Mouse (Mus musculus) midbrain, embryonic 14.5 days (tissue): ENCODE data around the gene Plekhg2. TPM values are rescaled to one million over a fixed set of nuclear protein-coding genes. Genes with fewer than 3 reads are reported as not detected.

Source experiments
- ATAC-seq: fragments of 200-750 bp; cut with Nextera tagmentation; 2 replicates; pipeline ENCODE4 v1.8.0; 2017; ENCODE audit warnings: moderate number of reproducible peaks, moderate library complexity; ENCODE audit not compliant: low FRiP score, low TSS enrichment
- DNase-seq: peaks from one replicate; pipeline ENCODE4 v3.0.0-alpha.2; 2015
- H3K27ac ChIP-seq: fragments of 300-500 bp; sonication (generic); replicated peaks from 2 replicates; pipeline ENCODE4 v1.5.1; 2014; ENCODE audit warnings: mild to moderate bottlenecking, low read depth, low read length, moderate library complexity
- H3K27me3 ChIP-seq: fragments of 300-500 bp; sonication (generic); 2 replicates; pipeline ENCODE4 v1.6.1; 2014; ENCODE audit warnings: low read length, control low read depth, mixed read lengths; ENCODE audit not compliant: control insufficient read depth, insufficient read depth
- H3K36me3 ChIP-seq: fragments of 300-500 bp; sonication (generic); 2 replicates; pipeline ENCODE4 v1.6.1; 2014; ENCODE audit warnings: low read length, control low read depth; ENCODE audit not compliant: control insufficient read depth, insufficient read depth
- H3K4me1 ChIP-seq: fragments of 300-500 bp; sonication (generic); 2 replicates; pipeline ENCODE4 v1.6.1; 2014; ENCODE audit warnings: mild to moderate bottlenecking, antibody characterized with exemption, low read length, control low read depth; ENCODE audit not compliant: control insufficient read depth, insufficient read depth
- H3K4me2 ChIP-seq: fragments of 300-500 bp; sonication (generic); 2 replicates; pipeline ENCODE4 v1.6.1; 2014; ENCODE audit warnings: mild to moderate bottlenecking, low read length, moderate library complexity
- H3K4me3 ChIP-seq: fragments of 300-500 bp; sonication (generic); replicated peaks from 2 replicates; pipeline ENCODE4 v1.5.1; 2014; ENCODE audit warnings: low read depth, low read length
- H3K9ac ChIP-seq: fragments of 300-500 bp; sonication (generic); replicated peaks from 2 replicates; pipeline ENCODE4 v1.6.1; 2014; ENCODE audit warnings: mild to moderate bottlenecking, low read length, moderate library complexity
- H3K9me3 ChIP-seq: fragments of 300-500 bp; sonication (generic); 2 replicates; pipeline ENCODE4 v1.6.1; 2016; ENCODE audit warnings: low read length, control low read depth, mixed read lengths; ENCODE audit not compliant: control insufficient read depth
- WGBS: fragments of 180-500 bp; shearing (Covaris S2); extraction: QIAGEN DNeasy Blood & Tissue Kit; methylation state at CpG from one replicate; pipeline ENCODE4 v1.1.7; 2014; 5-methylcytosine and 5-hydroxymethylcytosine counted together
- polyA plus RNA-seq: library from polyadenylated mRNA; unstranded; fragments of >200 nt; fragmentation: Nextera tagmentation; extraction: Ambion mirVana; gene quantifications from 2 replicates; pipeline ENCODE4 v1.2.1, GENCODE M21; 2014

The Plekhg2 gene
- polyA plus RNA-seq, 1 experiment from 2014 or later = 22.9 TPM

GRCm38 (mm10) chr7:28355221-28355620, 17.2 kb downstream of the Plekhg2 start:
- Histone ChIP-seq H3K4me3 (no peak overlapping the region), H3K9ac (no peak overlapping the region), H3K27me3 (no peaks in the 10 kb centered on the region), H3K9me3 (no peaks in the 10 kb centered on the region), H3K4me2 (no peak overlapping the region), H3K36me3 (peaks cover 33% of the 10 kb centered on the region), H3K4me1 (peaks cover 16% of the 10 kb centered on the region), H3K27ac (no peak overlapping the region)
- no peak for ATAC-seq
- WGBS = 94% methylated on average over 3 of the region's 3 CpGs
- DNase-seq = no peak

GRCm38 (mm10) chr7:28354596-28354995, 17.8 kb downstream of the Plekhg2 start:
- 92% methylated on average over 3 of the region's 3 CpGs for whole genome bisulfite sequencing

GRCm38 (mm10) chr7:28354113-28354581, 18.3 kb downstream of the Plekhg2 start:
- 86% methylated on average over 3 of the region's 3 CpGs for WGBS
- H3K27ac ChIP-seq = no peak overlapping the region

More at GRCm38 (mm10) chr7:28354596-28354995, 17.8 kb downstream of the Plekhg2 start:
- no peak for DNase-seq
- Histone ChIP-seq H3K27me3 (no peaks in the 10 kb centered on the region), H3K27ac (no peak overlapping the region), H3K4me1 (peaks cover 20% of the 10 kb centered on the region), H3K9ac (no peak overlapping the region), H3K4me3 (no peak overlapping the region), H3K4me2 (no peak overlapping the region), H3K36me3 (peaks cover 27% of the 10 kb centered on the region), H3K9me3 (no peaks in the 10 kb centered on the region)
- no peak for ATAC-seq

GRCm38 (mm10) chr7:28353267-28353666, 19.1 kb downstream of the Plekhg2 start:
- DNase-seq (no peak), ATAC-seq (no peak)
- H3K9me3 ChIP-seq = no peaks in the 10 kb centered on the region
- H3K27me3 ChIP-seq = no peaks in the 10 kb centered on the region
- no peak overlapping the region for H3K9ac ChIP-seq
- no peak overlapping the region for H3K4me2 ChIP-seq
- no peak overlapping the region for H3K27ac ChIP-seq
- peaks cover 19% of the 10 kb centered on the region for H3K4me1 ChIP-seq
- 97% methylated on average over 2 of the region's 2 CpGs for WGBS
- no peak overlapping the region for H3K4me3 ChIP-seq
- peaks cover 27% of the 10 kb centered on the region for H3K36me3 ChIP-seq

More at GRCm38 (mm10) chr7:28354113-28354581, 18.3 kb downstream of the Plekhg2 start:
- peaks cover 27% of the 10 kb centered on the region for H3K36me3 ChIP-seq
- ATAC-seq = no peak
- H3K27me3 ChIP-seq = no peaks in the 10 kb centered on the region
- DNase-seq = no peak
- no peaks in the 10 kb centered on the region for H3K9me3 ChIP-seq
- H3K4me1 ChIP-seq = peaks cover 20% of the 10 kb centered on the region
- no peak overlapping the region for H3K4me2 ChIP-seq
- H3K4me3 ChIP-seq = no peak overlapping the region
- no peak overlapping the region for H3K9ac ChIP-seq

- no peaks in the 10 kb centered on the region for H3K9me3 ChIP-seq
- H3K36me3 ChIP-seq = peaks cover 27% of the 10 kb centered on the region
- H3K27ac ChIP-seq = no peak overlapping the region
- ATAC-seq = no peak
- 44% methylated on average over 4 of the region's 4 CpGs for WGBS
- no peak for DNase-seq
- H3K27me3 ChIP-seq = no peaks in the 10 kb centered on the region
- peaks cover 11% of the 10 kb centered on the region for H3K4me1 ChIP-seq
- peak overlapping the region; percentile 98 for H3K4me2 ChIP-seq
- H3K4me3 ChIP-seq = peak overlapping the region; percentile 91
- H3K9ac ChIP-seq = peak overlapping the region; percentile 89
Measured at GRCm38 (mm10) chr7:28351676-28352191, 20.7 kb downstream of the Plekhg2 start.

- Histone ChIP-seq H3K27me3 (no peaks in the 10 kb centered on the region), H3K4me3 (peak within 1 kb of the TSS; percentile 91), H3K4me1 (peaks cover 11% of the 10 kb centered on the region), H3K4me2 (peak within 1 kb of the TSS; percentile 98), H3K36me3 (peaks cover 27% of the 10 kb centered on the region), H3K9me3 (no peaks in the 10 kb centered on the region), H3K9ac (peak within 1 kb of the TSS; percentile 89), H3K27ac (peak within 1 kb of the TSS; percentile 88)
- WGBS = under 1% methylated on average over 48 of the region's 50 CpGs
- peak; percentile 99 for DNase-seq
- ATAC-seq = peak; percentile 92
Measured at GRCm38 (mm10) chr7:28350155-28350883, 22.1 kb downstream of the Plekhg2 start, which contains the start of gene Rps16. Gene Rps16 (plus strand): TSS chr7:28350652.

- Histone ChIP-seq H3K36me3 (peaks cover 14% of the 10 kb centered on the region), H3K27me3 (no peaks in the 10 kb centered on the region), H3K4me2 (no peak overlapping the region), H3K4me1 (peaks cover 11% of the 10 kb centered on the region), H3K9me3 (no peaks in the 10 kb centered on the region), H3K4me3 (no peak overlapping the region), H3K9ac (no peak overlapping the region), H3K27ac (no peak overlapping the region)
- peak; percentile 65 for DNase-seq
- no peak for ATAC-seq
- 86% methylated on average over 7 of the region's 7 CpGs for WGBS
Measured at GRCm38 (mm10) chr7:28348601-28349000, 23.8 kb downstream of the Plekhg2 start.

GRCm38 (mm10) chr7:28347746-28348145, 24.7 kb downstream of the Plekhg2 start:
- no peaks in the 10 kb centered on the region for H3K9me3 ChIP-seq
- no peak overlapping the region for H3K4me3 ChIP-seq
- WGBS = 88% methylated on average over 3 of the region's 3 CpGs
- H3K27me3 ChIP-seq = no peaks in the 10 kb centered on the region
- no peak overlapping the region for H3K27ac ChIP-seq
- H3K4me1 ChIP-seq = peaks cover 11% of the 10 kb centered on the region
- ATAC-seq = no peak
- DNase-seq = no peak
- no peak overlapping the region for H3K9ac ChIP-seq
- peaks cover 6% of the 10 kb centered on the region; the same call in 1 of the 2 replicates for H3K36me3 ChIP-seq
- no peak overlapping the region for H3K4me2 ChIP-seq
